Comparison of ENCODE assay signal across 8 mouse cellular contexts in the genomic region with DNA sequence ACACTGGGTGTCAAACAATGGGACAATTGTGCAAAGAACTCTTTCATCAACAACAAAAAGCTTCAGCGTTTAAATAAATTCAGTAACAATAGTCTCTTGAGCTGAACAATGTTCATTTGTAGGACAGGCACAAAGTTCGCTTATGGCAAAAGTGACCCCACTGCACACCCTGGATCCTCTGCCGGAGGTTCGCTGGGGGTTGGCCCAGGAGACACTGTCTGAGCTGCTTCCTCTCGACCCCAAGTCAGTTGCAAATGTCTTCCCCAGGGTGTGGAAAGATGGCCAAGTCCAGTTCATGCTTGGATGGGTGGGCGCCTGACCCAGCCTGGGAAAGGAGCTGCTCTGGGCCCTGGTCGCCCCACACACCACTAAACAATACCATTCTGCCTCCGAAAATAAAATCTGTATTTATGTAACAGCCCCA. TPM values are rescaled to one million over a fixed set of nuclear protein-coding genes. Genes with fewer than 3 reads are reported as not detected.
DNase-seq lines count a peak whose midpoint lies in the region; ATAC-seq and TF ChIP-seq lines count a peak whose summit lies in the region.

No protein-coding gene starts in this region.

- peak overlapping the region; percentile 100 for H3K9ac ChIP-seq in forebrain, postnatal 0 days

- H3K27ac ChIP-seq in bone marrow macrophage, adult 2 months (ENCODE audit: insufficient read depth, low read depth, low read length) = no peak overlapping the region
- H3K27ac ChIP-seq in forebrain, postnatal 0 days (ENCODE audit: low read depth, low read length) = peak overlapping the region; percentile 100

- no peak for ATAC-seq in forebrain, postnatal 0 days

- peak overlapping the region; percentile 89 for H3K4me2 ChIP-seq in forebrain, postnatal 0 days (ENCODE audit: low read depth)

- DNase-seq in layer of hippocampus, adult 11-12 months (ENCODE audit: low spot score) = peak; percentile 60
- DNase-seq in layer of hippocampus, postnatal 10 days (ENCODE audit: low spot score in 2 of 2) = no peak
- DNase-seq in forebrain, postnatal 0 days = peak; percentile 7
- DNase-seq in kidney, adult 9 months = peak; percentile 44
- DNase-seq in mesoderm, embryonic 11.5 days (ENCODE audit: low read depth, low spot score) = peak; percentile 43
- DNase-seq in thymus, adult 18-20 months = no peak
- no peak for DNase-seq in urinary bladder, postnatal 14 days (ENCODE audit: low spot score)

- WGBS in forebrain, postnatal 0 days = 1% methylated on average over 8 of the region's 8 CpGs

- no peak for TF ChIP-seq POLR2A in bone marrow macrophage, adult 2 months (IDR thresholded peaks at IDR 0.05; ENCODE audit: borderline replicate concordance, low read depth, low read length)

- H3K36me3 ChIP-seq in forebrain, postnatal 0 days (ENCODE audit: insufficient read depth) = no peaks in the 10 kb centered on the region

- no peak for TF ChIP-seq CTCF in bone marrow macrophage, adult 2 months (IDR thresholded peaks at IDR 0.05; ENCODE audit: low read depth, low read length)
- TF ChIP-seq CTCF in forebrain, postnatal 0 days (IDR thresholded peaks at IDR 0.05; ENCODE audit: low read depth) = no peak

- peak overlapping the region; percentile 86 for H3K4me3 ChIP-seq in bone marrow macrophage, adult 2 months (ENCODE audit: insufficient read depth, low read length)
- H3K4me3 ChIP-seq in forebrain, postnatal 0 days (ENCODE audit: low read depth, low read length) = peak overlapping the region; percentile 94

- no peaks in the 10 kb centered on the region for H3K9me3 ChIP-seq in forebrain, postnatal 0 days (ENCODE audit: low read length)

- H3K4me1 ChIP-seq in bone marrow macrophage, adult 2 months (ENCODE audit: control insufficient read depth, insufficient read depth, low read length) = peaks cover 24% of the 10 kb centered on the region
- H3K4me1 ChIP-seq in forebrain, postnatal 0 days (ENCODE audit: insufficient read depth) = peaks cover 24% of the 10 kb centered on the region

- no peaks in the 10 kb centered on the region for H3K27me3 ChIP-seq in forebrain, postnatal 0 days (ENCODE audit: insufficient read depth, low read length)

RNA-seq across cellular contexts. Expression of a gene that starts 1.6 kb away (rescaled TPM):
- 100 to 1,000 TPM; 303 to 334 TPM for total RNA-seq in layer of hippocampus, postnatal 10 days (2021)
- polyA plus RNA-seq in bone marrow macrophage, adult 2 months (2012; ENCODE audit: insufficient read depth, insufficient read length, missing spikeins) = 50.1 and 50.3 TPM in 2 replicates
- 278 and 289 TPM in 2 replicates for total RNA-seq in forebrain, postnatal 0 days (2014; rRNA removed)
- polyA plus RNA-seq in forebrain, postnatal 0 days (2015; fragmentation: Nextera tagmentation; extraction: Ambion mirVana) = 69.9 and 78.9 TPM in 2 replicates

Comparison
In these comparisons a context has a peak if more than half of its experiments do, and no peak if none do; other contexts are left out.
1. DNase-seq: peak in layer of hippocampus, adult 11-12 months (single experiment), forebrain, postnatal 0 days (single experiment), kidney, adult 9 months (single experiment) and mesoderm, embryonic 11.5 days (single experiment); none in layer of hippocampus, postnatal 10 days (0 of 2), thymus, adult 18-20 months (0 of 2) and urinary bladder, postnatal 14 days (single experiment).